Mouse (Mus musculus) embryonic stem cell, embryonic (primary cell): Measurements from ENCODE around the gene BC049730.

ENCODE experiments used
- CTCF ChIA-PET, 4 experiments: fragments of 300-600 bp in 2 of 4; fragments of 350-600 bp in 2 of 4; sonication (Branson Sonifier 250); formaldehyde crosslinking; loops; one replicate each; lab custom pipeline; 2022; ENCODE audit warnings: inconsistent platforms in 2 of 4; lab: Charles Lee
- POLR2A ChIA-PET, 4 experiments: fragments of 300-600 bp in 2 of 4; fragments of 350-600 bp in 2 of 4; sonication (Branson Sonifier 250); formaldehyde crosslinking; loops; one replicate each; lab custom pipeline; 2022; ENCODE audit warnings: antibody characterized with exemption in 4 of 4, inconsistent platforms in 1 of 4; lab: Charles Lee

The BC049730 gene

GRCm38 (mm10) chr7:24751610-24752009 is 42.6 kb downstream of the BC049730 start:
- ChIA-PET CTCF (no interaction called here), POLR2A (no interaction called here)

GRCm38 (mm10) chr7:24753476-24753875 is 44.4 kb downstream of the BC049730 start:
- CTCF ChIA-PET = no interaction called here
- POLR2A ChIA-PET = no interaction called here

- POLR2A ChIA-PET = no interaction called here
- CTCF ChIA-PET = interaction anchor here in 1 of 4 experiments (0.6 kb wide), 1 partner anchor 624 kb away, joined by 9 read pairs; no protein-coding TSS in a partner anchor
Observed at GRCm38 (mm10) chr7:24758520-24758919, 49.5 kb downstream of the BC049730 start.

GRCm38 (mm10) chr7:24760211-24760610 is 51.2 kb downstream of the BC049730 start, which contains the start of gene Cd177:
Gene Cd177 (minus strand): TSS chr7:24760311.
- POLR2A ChIA-PET = interaction anchor here in 1 of 4 experiments (0.8 kb wide), 1 partner anchor 70 kb away, joined by 4 read pairs; no protein-coding TSS in a partner anchor
- CTCF ChIA-PET = interaction anchor here in 1 of 4 experiments (1.0 kb wide), 1 partner anchor 213 kb away, joined by 3 read pairs; the partner anchor contains the start of gene Rabac1

DNA sequence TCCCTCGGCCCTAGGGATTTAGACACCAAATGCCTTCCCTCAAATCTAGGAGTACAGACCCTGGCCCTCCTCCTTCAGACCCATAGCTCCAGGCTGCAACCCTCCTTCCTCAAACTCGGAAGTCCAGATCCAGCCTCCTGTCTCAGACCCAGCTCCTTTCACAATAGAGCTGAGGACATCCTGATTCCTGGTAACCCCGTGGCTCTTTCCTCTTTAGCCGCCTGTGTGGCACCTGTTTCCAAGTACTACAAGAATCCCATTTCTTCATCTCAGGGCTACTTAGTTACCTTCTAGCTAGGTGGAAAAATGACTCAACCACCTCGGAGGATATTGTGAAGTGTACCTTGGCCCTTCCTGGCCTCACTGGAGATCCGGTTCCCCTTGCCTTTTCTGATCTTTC is 52.1 kb downstream of the BC049730 start:
- CTCF ChIA-PET = interaction anchor here in 1 of 4 experiments (1.0 kb wide), 1 partner anchor 212 kb away, joined by 3 read pairs; the partner anchor contains the start of gene Rabac1
- POLR2A ChIA-PET = interaction anchor here in 2 of 4 experiments (0.8 to 1.4 kb wide), 3 partner anchors 69 to 125 kb away, joined by 3 to 4 read pairs (median 3); no protein-coding TSS in a partner anchor

DNA sequence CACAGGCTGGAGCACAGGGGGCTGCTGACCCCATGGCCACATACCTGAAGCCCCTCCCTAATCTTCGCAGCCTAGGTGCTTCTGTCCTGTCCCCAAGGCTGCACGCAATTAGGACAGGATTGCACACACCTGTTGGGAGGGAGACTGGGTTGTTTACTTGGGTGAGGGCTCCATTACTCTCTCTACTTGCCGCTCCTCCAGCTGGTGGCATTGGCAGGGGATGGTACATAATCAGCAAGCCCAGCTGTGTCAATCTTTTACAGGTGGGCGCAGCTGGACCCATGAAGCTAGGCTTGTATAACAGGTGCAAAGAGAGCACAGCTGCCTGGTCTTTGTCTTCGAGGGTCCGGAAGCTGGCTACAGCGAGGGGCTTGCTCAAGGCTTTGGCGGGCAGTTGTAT is 53.5 kb downstream of the BC049730 start:
- ChIA-PET POLR2A (no interaction called here), CTCF (no interaction called here)
